Mouse (Mus musculus): Measurements from ENCODE around the gene A630076J17Rik. TPM values are rescaled to one million over a fixed set of nuclear protein-coding genes. Genes with fewer than 3 reads are reported as not detected.
A peak's percentile ranks its signal among the peaks of the same experiment; 100 is the strongest.

A630076J17Rik gene
- total and polyA plus RNA-seq, 3 experiments = not detected

DNA sequence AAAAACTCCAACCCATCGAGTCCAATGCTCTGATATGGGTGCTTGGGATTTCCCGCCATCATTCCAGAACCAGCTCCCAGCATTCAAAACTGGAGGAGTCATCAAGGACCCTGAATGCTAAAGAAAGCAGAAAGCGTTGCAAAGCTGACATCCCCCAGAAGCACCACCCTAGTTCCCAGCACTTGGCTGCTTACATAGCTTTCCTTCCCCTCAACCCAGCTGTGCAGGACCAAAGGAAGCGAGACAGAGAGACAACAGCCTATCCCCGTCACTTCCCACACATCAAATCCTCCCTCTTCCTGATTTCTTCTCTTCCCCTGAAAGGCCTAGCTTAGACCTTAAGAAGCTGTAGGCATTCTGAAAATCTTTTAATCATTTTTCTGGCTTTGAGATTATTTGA lies 44.9 kb downstream of the A630076J17Rik start:
- TF ChIP-seq GATA2 (IDR thresholded peaks at IDR 0.05; ENCODE audit: borderline replicate concordance, low read depth, low read length) (no peak), CTCF (IDR thresholded peaks at IDR 0.05; ENCODE audit: low read depth, low read length) (no peak), TAL1 (conservative IDR thresholded peaks at IDR 0.05; ENCODE audit: low read depth, low read length) (no peak), POLR2AphosphoS5 (IDR thresholded peaks at IDR 0.05; ENCODE audit: insufficient replicate concordance, low read depth, low read length) (no peak), GATA1 (IDR thresholded peaks at IDR 0.05; ENCODE audit: borderline replicate concordance, low read length) (no peak)
- Histone ChIP-seq H3K27me3 (ENCODE audit: insufficient read depth, low read length) (peaks cover 4% of the 10 kb centered on the region; the same call in 1 of the 2 replicates), H3K9me3 (replicated peaks) (no peaks in the 10 kb centered on the region), H3K36me3 (replicated peaks) (peaks cover 3% of the 10 kb centered on the region), H3K4me1 (ENCODE audit: insufficient read depth, low read depth, low read length) (peaks cover 22% of the 10 kb centered on the region), H3K4me3 (ENCODE audit: low read depth, low read length) (no peak overlapping the region)
- DNase-seq (ENCODE audit: low spot score) (no peak), ATAC-seq (ENCODE audit: extremely low read depth, insufficient number of reproducible peaks, low FRiP score, poor library complexity, severe bottlenecking) (no peak)

GRCm38 (mm10) chr3:107275996-107276395 lies 45.6 kb downstream of the A630076J17Rik start:
- no peak overlapping the region for H3K4me3 ChIP-seq (ENCODE audit: low read depth, low read length)
- no peaks in the 10 kb centered on the region for H3K9me3 ChIP-seq (replicated peaks)
- peaks cover 23% of the 10 kb centered on the region for H3K4me1 ChIP-seq (ENCODE audit: insufficient read depth, low read depth, low read length)
- no peak for DNase-seq (ENCODE audit: low spot score)
- peaks cover 4% of the 10 kb centered on the region for H3K36me3 ChIP-seq (replicated peaks)
- no peak for ATAC-seq (ENCODE audit: extremely low read depth, insufficient number of reproducible peaks, low FRiP score, poor library complexity, severe bottlenecking)
- peaks cover 3% of the 10 kb centered on the region; the same call in 1 of the 2 replicates for H3K27me3 ChIP-seq (ENCODE audit: insufficient read depth, low read length)
- TF ChIP-seq GATA1 (IDR thresholded peaks at IDR 0.05; ENCODE audit: borderline replicate concordance, low read length) (no peak), TAL1 (conservative IDR thresholded peaks at IDR 0.05; ENCODE audit: low read depth, low read length) (no peak), GATA2 (IDR thresholded peaks at IDR 0.05; ENCODE audit: borderline replicate concordance, low read depth, low read length) (no peak), CTCF (IDR thresholded peaks at IDR 0.05; ENCODE audit: low read depth, low read length) (no peak), POLR2AphosphoS5 (IDR thresholded peaks at IDR 0.05; ENCODE audit: insufficient replicate concordance, low read depth, low read length) (no peak)

- ATAC-seq (ENCODE audit: extremely low read depth, insufficient number of reproducible peaks, low FRiP score, poor library complexity, severe bottlenecking) = no peak
- H3K4me3 ChIP-seq (ENCODE audit: low read depth, low read length) = no peak overlapping the region
- H3K4me1 ChIP-seq (ENCODE audit: insufficient read depth, low read depth, low read length) = peaks cover 23% of the 10 kb centered on the region
- H3K9me3 ChIP-seq (replicated peaks) = no peaks in the 10 kb centered on the region
- TF ChIP-seq TAL1 (conservative IDR thresholded peaks at IDR 0.05; ENCODE audit: low read depth, low read length) (no peak), CTCF (IDR thresholded peaks at IDR 0.05; ENCODE audit: low read depth, low read length) (no peak), POLR2AphosphoS5 (IDR thresholded peaks at IDR 0.05; ENCODE audit: insufficient replicate concordance, low read depth, low read length) (no peak), GATA1 (IDR thresholded peaks at IDR 0.05; ENCODE audit: borderline replicate concordance, low read length) (no peak), GATA2 (IDR thresholded peaks at IDR 0.05; ENCODE audit: borderline replicate concordance, low read depth, low read length) (no peak)
- H3K27me3 ChIP-seq (ENCODE audit: insufficient read depth, low read length) = peaks cover 3% of the 10 kb centered on the region; the same call in 1 of the 2 replicates
- DNase-seq (ENCODE audit: low spot score) = no peak
- H3K36me3 ChIP-seq (replicated peaks) = peaks cover 10% of the 10 kb centered on the region
Measured at GRCm38 (mm10) chr3:107276626-107277025, 46.2 kb downstream of the A630076J17Rik start.

DNA sequence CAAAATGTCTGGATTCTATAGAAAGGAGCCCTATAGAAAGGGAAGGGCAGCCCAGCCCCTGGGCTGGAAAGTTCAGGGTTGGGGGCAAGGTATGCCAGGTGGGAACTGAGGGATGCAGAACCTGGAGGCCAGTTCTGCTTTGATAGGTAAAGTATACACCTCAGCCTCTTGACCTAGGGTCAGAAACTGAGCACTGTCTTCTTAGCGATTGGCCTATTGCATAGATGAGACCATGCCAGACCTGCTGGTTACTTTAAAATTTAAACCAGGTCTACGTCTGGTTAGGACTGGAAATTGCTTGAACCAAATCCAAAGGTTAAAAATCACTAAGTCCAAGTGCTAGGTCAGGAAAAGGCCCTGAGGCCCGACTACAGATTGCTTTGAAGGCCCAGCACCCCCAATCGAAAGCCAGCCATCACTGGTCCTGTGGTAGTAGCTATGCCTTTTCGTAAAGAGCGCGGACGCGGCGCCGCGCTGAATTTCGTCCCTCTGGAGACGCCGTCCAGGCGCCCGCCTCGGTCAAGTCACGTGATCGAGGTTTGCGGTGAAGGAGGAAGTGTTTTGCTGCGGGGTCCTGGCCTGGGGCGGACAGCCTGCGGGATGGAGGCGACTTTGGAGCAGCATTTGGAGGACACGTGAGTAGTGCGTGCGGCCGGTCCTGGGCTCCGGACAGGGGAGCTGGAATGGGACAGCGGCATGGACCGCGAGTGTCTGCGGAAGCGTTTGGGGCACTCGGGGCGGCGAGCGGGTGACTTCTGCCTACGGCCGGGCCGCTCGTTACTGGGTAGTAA lies 48.3 kb downstream of the A630076J17Rik start, which contains the start of gene Lamtor5:
Gene Lamtor5 (plus strand): TSS at position 380 of the 791 bp plus-strand sequence.
- Histone ChIP-seq H3K4me3 (ENCODE audit: low read depth, low read length) (peak within 1 kb of the TSS; percentile 97), H3K9me3 (replicated peaks) (no peaks in the 10 kb centered on the region), H3K36me3 (replicated peaks) (peaks cover 28% of the 10 kb centered on the region), H3K27me3 (ENCODE audit: insufficient read depth, low read length) (peaks cover 3% of the 10 kb centered on the region; the same call in 1 of the 2 replicates), H3K4me1 (ENCODE audit: insufficient read depth, low read depth, low read length) (peaks cover 14% of the 10 kb centered on the region)
- TF ChIP-seq POLR2AphosphoS5 (IDR thresholded peaks at IDR 0.05; ENCODE audit: insufficient replicate concordance, low read depth, low read length) = no peak
- no peak for TF ChIP-seq GATA2 (IDR thresholded peaks at IDR 0.05; ENCODE audit: borderline replicate concordance, low read depth, low read length)
- TF ChIP-seq GATA1 (IDR thresholded peaks at IDR 0.05; ENCODE audit: borderline replicate concordance, low read length) = no peak
- TF ChIP-seq CTCF (IDR thresholded peaks at IDR 0.05; ENCODE audit: low read depth, low read length) = no peak
- no peak for TF ChIP-seq TAL1 (conservative IDR thresholded peaks at IDR 0.05; ENCODE audit: low read depth, low read length)
- peak; percentile 67 for ATAC-seq (ENCODE audit: extremely low read depth, insufficient number of reproducible peaks, low FRiP score, poor library complexity, severe bottlenecking)
- peak; percentile 61 for DNase-seq (ENCODE audit: low spot score)

Other genes with a start within 250 kb of the A630076J17Rik start
- gene Kcna3, start 194.4 kb upstream of the A630076J17Rik start, total RNA-seq (2014; fragmentation: Nextera tagmentation) = not detected in 2 replicates
- gene Kcna3, start 194.4 kb upstream of the A630076J17Rik start, total RNA-seq (2017) = not detected in 2 replicates
- not detected in 2 replicates for gene Kcna3, start 194.4 kb upstream of the A630076J17Rik start, polyA plus RNA-seq (2012)
- not detected in 2 replicates for gene Kcna2, start 129.5 kb upstream of the A630076J17Rik start, total RNA-seq (2014; fragmentation: Nextera tagmentation)
- under 0.01 and 0.11 TPM in 2 replicates for gene Kcna2, start 129.5 kb upstream of the A630076J17Rik start, total RNA-seq (2017)
- gene Kcna2, start 129.5 kb upstream of the A630076J17Rik start, polyA plus RNA-seq (2012) = not detected in 2 replicates
- gene Kcna10, start 47.6 kb upstream of the A630076J17Rik start, total RNA-seq (2014; fragmentation: Nextera tagmentation) = not detected in 2 replicates
- gene Kcna10, start 47.6 kb upstream of the A630076J17Rik start, total RNA-seq (2017) = 0.05 TPM in 1 of 2 replicates, not detected in the other
- not detected in 2 replicates for gene Kcna10, start 47.6 kb upstream of the A630076J17Rik start, polyA plus RNA-seq (2012)
- not detected in 2 replicates for gene Cym, start 8.9 kb upstream of the A630076J17Rik start, total RNA-seq (2014; fragmentation: Nextera tagmentation)
- not detected in 2 replicates for gene Cym, start 8.9 kb upstream of the A630076J17Rik start, total RNA-seq (2017)
- not detected in 2 replicates for gene Cym, start 8.9 kb upstream of the A630076J17Rik start, polyA plus RNA-seq (2012)
- gene Prok1, start 9.1 kb downstream of the A630076J17Rik start, total RNA-seq (2014; fragmentation: Nextera tagmentation) = not detected in 2 replicates
- gene Prok1, start 9.1 kb downstream of the A630076J17Rik start, total RNA-seq (2017) = 0.06 and 0.11 TPM in 2 replicates
- gene Prok1, start 9.1 kb downstream of the A630076J17Rik start, polyA plus RNA-seq (2012) = 0.04 TPM in 1 of 2 replicates, not detected in the other
- 50.3 and 56.3 TPM in 2 replicates for gene Lamtor5, start 48.2 kb downstream of the A630076J17Rik start, total RNA-seq (2014; fragmentation: Nextera tagmentation)
- gene Lamtor5, start 48.2 kb downstream of the A630076J17Rik start, total RNA-seq (2017) = 91.4 and 111 TPM in 2 replicates
- gene Lamtor5, start 48.2 kb downstream of the A630076J17Rik start, polyA plus RNA-seq (2012) = 26.8 and 27.0 TPM in 2 replicates
- gene Slc16a4, start 60.6 kb downstream of the A630076J17Rik start, total RNA-seq (2014; fragmentation: Nextera tagmentation) = not detected in 2 replicates
- 0.22 and 0.29 TPM in 2 replicates for gene Slc16a4, start 60.6 kb downstream of the A630076J17Rik start, total RNA-seq (2017)
- gene Slc16a4, start 60.6 kb downstream of the A630076J17Rik start, polyA plus RNA-seq (2012) = not detected in 2 replicates
- gene Rbm15, start 103.1 kb downstream of the A630076J17Rik start, total RNA-seq (2014; fragmentation: Nextera tagmentation) = 105 and 113 TPM in 2 replicates
- 42.7 and 50.0 TPM in 2 replicates for gene Rbm15, start 103.1 kb downstream of the A630076J17Rik start, total RNA-seq (2017)
- gene Rbm15, start 103.1 kb downstream of the A630076J17Rik start, polyA plus RNA-seq (2012) = 5.2 and 5.9 TPM in 2 replicates
- not detected in 2 replicates for gene Kcnc4, start 228.9 kb downstream of the A630076J17Rik start, total RNA-seq (2014; fragmentation: Nextera tagmentation)
- 0.06 and 0.11 TPM in 2 replicates for gene Kcnc4, start 228.9 kb downstream of the A630076J17Rik start, total RNA-seq (2017)
- gene Kcnc4, start 228.9 kb downstream of the A630076J17Rik start, polyA plus RNA-seq (2012) = not detected in 2 replicates